Comparison of ENCODE assay signal across 23 mouse cellular contexts in the genomic region with DNA sequence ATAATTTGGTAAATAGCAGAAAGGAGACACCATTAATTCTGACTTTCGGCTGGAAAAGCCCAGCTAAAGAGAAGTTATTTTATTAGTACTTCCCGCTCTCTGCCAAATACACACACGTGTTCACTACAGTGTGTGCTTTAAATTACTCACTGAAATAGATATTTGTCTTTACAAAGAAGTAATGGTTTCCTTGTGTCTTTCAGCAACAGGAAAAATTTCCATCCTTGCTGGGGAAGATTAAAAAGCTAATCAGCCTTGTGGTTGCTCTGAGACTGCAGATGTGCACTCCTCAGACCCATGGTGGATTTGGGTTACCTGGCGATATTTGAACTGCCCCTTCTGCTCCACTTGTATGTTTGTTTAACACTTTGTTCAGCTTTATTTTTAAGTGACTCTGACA.
"Had no signal": no experiment of that assay in that cellular context is flagged by ENCODE, and none has a peak within 500 bp of the region (broad histone marks: within the 10 kb centered on the region; RNA-seq: fewer than 3 reads in every experiment).

No protein-coding gene starts in this region.

- H3K4me1 ChIP-seq: liver, embryonic 15.5 days; lung, embryonic 15.5 days; megakaryocyte, embryonic 14.5 days; midbrain, embryonic 12.5 days; midbrain, embryonic 15.5 days; neural tube, embryonic 13.5 days; neural tube, embryonic 15.5 days; stomach, embryonic 15.5 days had no signal

- ATAC-seq: liver, postnatal 0 days; lung, postnatal 0 days; midbrain, embryonic 15.5 days had no signal

- DNase-seq: liver, postnatal 0 days; lung, adult 2 months; lung, postnatal 14 days; lung, postnatal 36 days; retina, postnatal 1 day; right cerebral cortex, adult 18-20 months; right cerebral cortex, postnatal 25 days; right cerebral cortex, postnatal 4 days; spleen, adult 18-20 months; thymus, adult 2 months; thymus, postnatal 25 days; thymus, postnatal 4 days had no signal

- H3K27me3 ChIP-seq: liver, embryonic 15.5 days; lung, embryonic 15.5 days; megakaryocyte, embryonic 14.5 days; midbrain, embryonic 12.5 days; midbrain, embryonic 15.5 days; neural tube, embryonic 13.5 days; neural tube, embryonic 15.5 days; stomach, embryonic 15.5 days had no signal

- H3K4me2 ChIP-seq: liver, embryonic 15.5 days; lung, embryonic 15.5 days; midbrain, embryonic 12.5 days; midbrain, embryonic 15.5 days; neural tube, embryonic 13.5 days; neural tube, embryonic 15.5 days; stomach, embryonic 15.5 days had no signal

- H3K9ac ChIP-seq: liver, embryonic 15.5 days; liver, postnatal 0 days; lung, embryonic 15.5 days; midbrain, embryonic 12.5 days; midbrain, embryonic 15.5 days; neural tube, embryonic 13.5 days; neural tube, embryonic 15.5 days; stomach, embryonic 15.5 days had no signal

- H3K4me3 ChIP-seq: liver, embryonic 15.5 days; lung, embryonic 15.5 days; megakaryocyte, embryonic 14.5 days; midbrain, embryonic 12.5 days; midbrain, embryonic 15.5 days; neural tube, embryonic 13.5 days; neural tube, embryonic 15.5 days; stomach, embryonic 15.5 days had no signal

- H3K9me3 ChIP-seq: liver, embryonic 15.5 days; lung, embryonic 15.5 days; megakaryocyte, embryonic 14.5 days; midbrain, embryonic 12.5 days; midbrain, embryonic 15.5 days; neural tube, embryonic 13.5 days; neural tube, embryonic 15.5 days; stomach, embryonic 15.5 days had no signal

- H3K36me3 ChIP-seq: liver, embryonic 15.5 days; lung, embryonic 15.5 days; midbrain, embryonic 12.5 days; midbrain, embryonic 15.5 days; neural tube, embryonic 13.5 days; neural tube, embryonic 15.5 days; stomach, embryonic 15.5 days had no signal

- H3K27ac ChIP-seq: liver, embryonic 15.5 days; lung, embryonic 15.5 days; macrophage; midbrain, embryonic 12.5 days; midbrain, embryonic 15.5 days; neural tube, embryonic 13.5 days; neural tube, embryonic 15.5 days; stomach, embryonic 15.5 days; stomach, postnatal 0 days had no signal
